Mouse (Mus musculus) limb, embryonic 15.5 days (tissue): ENCODE results near the gene Tns3. TPM values are rescaled to one million over a fixed set of nuclear protein-coding genes. Genes with fewer than 3 reads are reported as not detected.
A peak's percentile ranks its signal among the peaks of the same experiment; 100 is the strongest.
"Not testable (repeated sequence)": the region's sequence is repeated elsewhere in the genome, so short reads cannot be mapped to it uniquely, and the experiment has no call there.

Experiments used
- ATAC-seq: fragments of 200-750 bp; cut with Nextera tagmentation; 2 replicates; pipeline ENCODE4 v1.8.0; 2017; ENCODE audit warnings: low read depth, moderate TSS enrichment; ENCODE audit not compliant: insufficient number of reproducible peaks, low FRiP score, low TSS enrichment
- H3K27ac ChIP-seq: fragments of 300-500 bp; sonication (generic); 2 replicates; pipeline ENCODE4 v1.5.1; 2015; ENCODE audit warnings: moderate library complexity, mild to moderate bottlenecking, inconsistent platforms
- H3K27me3 ChIP-seq: fragments of 300-500 bp; sonication (generic); 2 replicates; pipeline ENCODE4 v1.6.1; 2015; ENCODE audit warnings: inconsistent platforms
- H3K36me3 ChIP-seq: fragments of 300-500 bp; sonication (generic); 2 replicates; pipeline ENCODE4 v1.6.1; 2015; ENCODE audit warnings: inconsistent platforms
- H3K4me1 ChIP-seq: fragments of 300-500 bp; sonication (generic); 2 replicates; pipeline ENCODE4 v1.6.1; 2015; ENCODE audit warnings: inconsistent platforms
- H3K4me2 ChIP-seq: fragments of 300-500 bp; sonication (generic); 2 replicates; pipeline ENCODE4 v1.6.1; 2015; ENCODE audit warnings: mild to moderate bottlenecking, inconsistent platforms
- H3K4me3 ChIP-seq: fragments of 300-500 bp; sonication (generic); 2 replicates; pipeline ENCODE4 v1.5.1; 2015; ENCODE audit warnings: mild to moderate bottlenecking, inconsistent platforms
- H3K9ac ChIP-seq: fragments of 300-500 bp; sonication (generic); 2 replicates; pipeline ENCODE4 v1.6.1; 2015; ENCODE audit warnings: inconsistent platforms
- H3K9me3 ChIP-seq: fragments of 300-500 bp; sonication (generic); 2 replicates; pipeline ENCODE4 v1.6.1; 2016; ENCODE audit warnings: inconsistent platforms
- WGBS: fragments of 180-500 bp; shearing (Covaris S2); methylation state at CpG from one replicate; pipeline ENCODE4 v1.1.7; 2015; 5-methylcytosine and 5-hydroxymethylcytosine counted together
- polyA plus RNA-seq: library from polyadenylated mRNA; unstranded; fragments of >200 nt; fragmentation: Nextera tagmentation; extraction: Ambion mirVana; gene quantifications from 2 replicates; pipeline ENCODE4 v1.2.1, GENCODE M21; 2015

Tns3 gene
- polyA plus RNA-seq, 1 experiment from 2014 or later: 31.6 TPM

DNA sequence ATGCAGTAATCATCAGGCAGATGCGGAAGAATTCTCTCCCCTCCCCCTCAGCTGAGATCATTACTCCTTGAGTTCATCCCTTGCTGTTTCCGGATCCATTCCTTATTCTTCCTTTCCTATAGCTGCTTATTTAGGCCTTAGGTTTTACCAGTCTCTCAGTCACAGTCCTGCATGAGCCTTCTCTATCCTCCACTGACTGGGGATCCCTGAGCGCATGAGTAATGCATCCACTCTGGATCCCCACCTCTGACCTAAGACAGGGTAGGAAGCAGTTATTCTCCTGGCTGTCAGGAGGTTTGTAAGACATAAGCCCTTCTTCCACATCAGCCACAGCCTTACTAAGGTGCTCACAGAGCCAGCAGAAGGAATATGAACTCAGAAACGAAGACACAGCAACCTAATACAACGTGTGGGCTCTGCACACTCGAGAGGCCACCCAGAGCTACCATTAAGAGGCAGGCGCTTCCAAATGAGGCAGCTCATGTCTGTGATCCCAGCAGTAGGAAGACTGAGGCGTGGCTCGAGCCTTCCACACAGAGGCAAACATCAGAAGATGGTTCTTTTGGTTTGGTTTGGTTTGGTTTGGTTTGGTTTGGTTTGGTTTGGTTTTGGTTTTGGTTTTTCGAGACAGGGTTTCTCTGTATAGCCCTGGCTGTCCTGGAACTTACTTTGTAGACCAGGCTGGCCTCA is 38.3 kb downstream of the Tns3 start:
- H3K4me3 ChIP-seq: no peak overlapping the region
- H3K9me3 ChIP-seq: no peaks in the 10 kb centered on the region
- H3K4me1 ChIP-seq: peaks cover 54% of the 10 kb centered on the region
- ATAC-seq: no peak
- 46% methylated on average over 10 of the region's 10 CpGs for WGBS
- H3K27me3 ChIP-seq: no peaks in the 10 kb centered on the region
- no peak overlapping the region for H3K9ac ChIP-seq
- H3K4me2 ChIP-seq: 0 out of 2 replicates have a peak overlapping the region, but pooled peaks have one; percentile 17
- H3K36me3 ChIP-seq: 0 out of 2 replicates have a peak, but pooled peaks cover 2% of the 10 kb centered on the region
- peak overlapping the region; percentile 72 for H3K27ac ChIP-seq

DNA sequence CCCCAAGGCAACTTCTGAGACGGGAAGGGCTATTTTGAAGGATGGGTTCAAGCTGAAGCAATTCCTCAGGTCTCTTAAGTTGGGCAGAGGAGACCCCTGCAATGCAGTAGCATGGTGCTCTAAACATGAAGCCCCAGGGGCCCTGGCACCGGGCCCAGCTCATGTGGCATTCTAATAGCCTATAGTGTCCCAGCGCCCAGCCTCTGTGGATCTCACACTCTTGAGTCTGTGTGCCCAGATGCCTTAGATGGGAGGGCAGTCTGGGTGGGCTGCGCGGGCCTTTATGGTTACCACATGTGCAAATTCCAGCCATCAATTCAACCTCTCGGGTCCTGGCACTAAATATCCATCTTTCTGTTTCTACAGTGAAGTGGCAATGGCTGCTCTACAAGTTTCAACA is 38.9 kb downstream of the Tns3 start:
- Histone ChIP-seq H3K4me2 (peak overlapping the region; percentile 93), H3K9ac (no peak overlapping the region), H3K4me3 (peak overlapping the region; percentile 73; the same call in 1 of the 2 replicates), H3K4me1 (peaks cover 54% of the 10 kb centered on the region), H3K36me3 (0 out of 2 replicates have a peak, but pooled peaks cover 2% of the 10 kb centered on the region), H3K9me3 (no peaks in the 10 kb centered on the region), H3K27me3 (no peaks in the 10 kb centered on the region), H3K27ac (peak overlapping the region; percentile 96)
- ATAC-seq: no peak
- 15% methylated on average over 6 of the region's 6 CpGs for WGBS

GRCm38 (mm10) chr11:8624179-8624886 is 40.0 kb downstream of the Tns3 start:
- Histone ChIP-seq H3K4me3 (peak overlapping the region; percentile 73), H3K27ac (peak overlapping the region; percentile 96), H3K36me3 (0 out of 2 replicates have a peak, but pooled peaks cover 2% of the 10 kb centered on the region), H3K9me3 (no peaks in the 10 kb centered on the region), H3K4me2 (peak overlapping the region; percentile 93), H3K9ac (peak overlapping the region; percentile 76), H3K27me3 (no peaks in the 10 kb centered on the region), H3K4me1 (peaks cover 52% of the 10 kb centered on the region)
- ATAC-seq: peak; percentile 74
- 1% methylated on average over 73 of the region's 74 CpGs for WGBS

- Histone ChIP-seq H3K4me1 (peaks cover 48% of the 10 kb centered on the region), H3K4me3 (peak overlapping the region; percentile 73), H3K9me3 (no peaks in the 10 kb centered on the region), H3K36me3 (0 out of 2 replicates have a peak, but pooled peaks cover 2% of the 10 kb centered on the region), H3K4me2 (peak overlapping the region; percentile 93), H3K27me3 (no peaks in the 10 kb centered on the region), H3K9ac (peak overlapping the region; percentile 76), H3K27ac (peak overlapping the region; percentile 96)
- under 1% methylated on average over 20 of the region's 20 CpGs for WGBS
- ATAC-seq: no peak; the same call in 1 of the 2 replicates
Measured at GRCm38 (mm10) chr11:8623852-8624178, 40.5 kb downstream of the Tns3 start.

- Histone ChIP-seq H3K4me2 (peak overlapping the region; percentile 93), H3K27me3 (no peaks in the 10 kb centered on the region), H3K9ac (peak overlapping the region; percentile 7; the same call in 1 of the 2 replicates), H3K9me3 (no peaks in the 10 kb centered on the region), H3K4me3 (peak overlapping the region; percentile 73), H3K27ac (peak overlapping the region; percentile 96), H3K36me3 (no peaks in the 10 kb centered on the region), H3K4me1 (peaks cover 57% of the 10 kb centered on the region)
- no peak for ATAC-seq
- 27% methylated on average over 6 of the region's 6 CpGs for WGBS
Measured at GRCm38 (mm10) chr11:8622668-8623067, 41.7 kb downstream of the Tns3 start.

DNA sequence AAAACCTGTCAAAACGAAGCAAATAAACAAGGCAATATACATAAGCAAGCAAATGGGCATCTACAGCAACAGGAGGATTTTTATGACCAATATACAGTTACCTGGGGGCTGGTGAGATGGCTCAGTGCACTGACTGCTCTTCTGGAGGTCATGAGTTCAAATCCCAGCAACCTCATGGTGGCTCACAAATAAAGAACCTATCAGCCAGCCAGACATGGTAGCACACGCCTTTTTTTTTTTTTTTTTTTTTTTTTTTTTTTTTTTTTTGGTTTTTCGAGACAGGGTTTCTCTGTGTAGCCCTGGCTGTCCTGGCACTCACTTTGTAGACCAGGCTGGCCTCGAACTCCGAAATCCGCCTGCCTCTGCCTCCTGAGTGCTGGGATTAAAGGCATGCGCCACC is 45.2 kb downstream of the Tns3 start:
- H3K27me3 ChIP-seq, H3K27ac ChIP-seq, H3K4me3 ChIP-seq, H3K9me3 ChIP-seq, H3K4me2 ChIP-seq, H3K9ac ChIP-seq, ATAC-seq: not testable (repeated sequence)
- H3K4me1 ChIP-seq: peaks cover 42% of the 10 kb centered on the region
- 87% methylated on average over 7 of the region's 7 CpGs for WGBS
- H3K36me3 ChIP-seq: peaks cover 10% of the 10 kb centered on the region; the same call in 1 of the 2 replicates

DNA sequence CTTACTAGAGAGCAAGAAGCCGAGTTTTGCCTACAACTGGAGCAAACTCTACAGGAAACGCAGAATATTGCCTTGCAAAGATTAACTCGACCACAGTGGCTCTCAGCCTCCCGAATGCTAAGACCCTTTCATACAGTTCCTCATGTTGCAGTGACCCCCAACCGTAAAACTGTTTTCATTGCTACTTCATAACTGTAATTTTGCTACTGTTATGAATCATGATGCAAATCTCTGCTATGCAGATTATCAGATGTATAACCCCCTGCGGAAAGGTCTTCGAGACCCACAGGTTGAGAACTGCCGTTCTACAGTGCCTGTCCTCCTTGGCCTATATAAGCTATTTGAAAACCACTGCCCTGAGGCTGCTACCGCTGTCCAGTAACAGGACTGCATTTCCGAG is 46.0 kb downstream of the Tns3 start:
- Histone ChIP-seq H3K27ac (no peak overlapping the region), H3K4me3 (no peak overlapping the region), H3K36me3 (peaks cover 15% of the 10 kb centered on the region), H3K27me3 (no peaks in the 10 kb centered on the region), H3K4me2 (0 out of 2 replicates have a peak overlapping the region, but pooled peaks have one; percentile 10), H3K4me1 (peaks cover 42% of the 10 kb centered on the region), H3K9me3 (no peaks in the 10 kb centered on the region), H3K9ac (no peak overlapping the region)
- no peak for ATAC-seq
- 51% methylated on average over 10 of the region's 10 CpGs for WGBS

DNA sequence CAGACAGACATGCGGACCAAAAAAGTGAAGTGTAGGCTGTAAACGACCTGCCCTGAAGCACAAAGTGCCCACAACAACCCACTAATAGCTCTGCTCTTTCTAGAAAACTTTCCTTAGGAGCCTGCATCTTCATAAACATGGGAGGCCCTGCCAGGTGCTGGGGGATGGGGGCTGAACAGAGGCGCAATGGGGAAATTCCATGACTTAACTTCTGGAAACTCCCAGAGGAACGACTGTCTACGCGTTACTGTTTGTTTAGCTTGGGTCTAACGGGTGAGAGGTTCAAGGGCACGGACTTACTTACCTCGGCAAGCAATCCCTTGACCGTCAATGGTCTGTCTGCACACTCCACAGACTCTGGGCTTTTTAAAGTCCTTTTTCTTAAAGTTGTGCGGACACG is 48.9 kb downstream of the Tns3 start:
- H3K9ac ChIP-seq: no peak overlapping the region
- WGBS: 48% methylated on average over 12 of the region's 12 CpGs
- no peak for ATAC-seq
- H3K27ac ChIP-seq: 0 out of 2 replicates have a peak overlapping the region, but pooled peaks have one; percentile 27
- no peak overlapping the region for H3K4me3 ChIP-seq
- H3K36me3 ChIP-seq: peaks cover 30% of the 10 kb centered on the region
- H3K4me2 ChIP-seq: no peak overlapping the region
- peaks cover 29% of the 10 kb centered on the region for H3K4me1 ChIP-seq
- no peaks in the 10 kb centered on the region for H3K27me3 ChIP-seq
- no peaks in the 10 kb centered on the region for H3K9me3 ChIP-seq

GRCm38 (mm10) chr11:8610456-8610855 is 53.9 kb downstream of the Tns3 start:
- no peak overlapping the region for H3K9ac ChIP-seq
- no peak for ATAC-seq
- H3K27ac ChIP-seq: no peak overlapping the region
- peaks cover 18% of the 10 kb centered on the region; the same call in 1 of the 2 replicates for H3K4me1 ChIP-seq
- H3K4me2 ChIP-seq: no peak overlapping the region
- no peaks in the 10 kb centered on the region for H3K27me3 ChIP-seq
- no peak overlapping the region for H3K4me3 ChIP-seq
- H3K9me3 ChIP-seq: no peaks in the 10 kb centered on the region
- H3K36me3 ChIP-seq: peaks cover 48% of the 10 kb centered on the region
- WGBS: 46% methylated on average over 7 of the region's 7 CpGs

- Histone ChIP-seq H3K4me3 (no peak overlapping the region), H3K4me1 (peaks cover 15% of the 10 kb centered on the region; the same call in 1 of the 2 replicates), H3K9me3 (no peaks in the 10 kb centered on the region), H3K9ac (no peak overlapping the region), H3K36me3 (peaks cover 46% of the 10 kb centered on the region), H3K4me2 (no peak overlapping the region), H3K27ac (no peak overlapping the region), H3K27me3 (no peaks in the 10 kb centered on the region)
- no peak for ATAC-seq
- WGBS: 82% methylated on average over 12 of the region's 12 CpGs
Measured at GRCm38 (mm10) chr11:8609873-8610272, 54.5 kb downstream of the Tns3 start.

- Histone ChIP-seq H3K4me2 (no peak overlapping the region), H3K9me3 (no peaks in the 10 kb centered on the region), H3K4me1 (peaks cover 15% of the 10 kb centered on the region; the same call in 1 of the 2 replicates), H3K27ac (no peak overlapping the region), H3K36me3 (peaks cover 37% of the 10 kb centered on the region), H3K4me3 (no peak overlapping the region), H3K27me3 (no peaks in the 10 kb centered on the region), H3K9ac (no peak overlapping the region)
- whole genome bisulfite sequencing: 97% methylated on average over 1 of the region's 1 CpGs
- ATAC-seq: no peak
Measured at GRCm38 (mm10) chr11:8607123-8607522, 57.2 kb downstream of the Tns3 start.
